Mouse (Mus musculus): ENCODE measurements around the gene Zfp92. TPM values are rescaled to one million over a fixed set of nuclear protein-coding genes. Genes with fewer than 3 reads are reported as not detected.

Gene Zfp92
- polyA plus RNA-seq, 1 experiment from 2014 or later, result 0.30 TPM

DNA sequence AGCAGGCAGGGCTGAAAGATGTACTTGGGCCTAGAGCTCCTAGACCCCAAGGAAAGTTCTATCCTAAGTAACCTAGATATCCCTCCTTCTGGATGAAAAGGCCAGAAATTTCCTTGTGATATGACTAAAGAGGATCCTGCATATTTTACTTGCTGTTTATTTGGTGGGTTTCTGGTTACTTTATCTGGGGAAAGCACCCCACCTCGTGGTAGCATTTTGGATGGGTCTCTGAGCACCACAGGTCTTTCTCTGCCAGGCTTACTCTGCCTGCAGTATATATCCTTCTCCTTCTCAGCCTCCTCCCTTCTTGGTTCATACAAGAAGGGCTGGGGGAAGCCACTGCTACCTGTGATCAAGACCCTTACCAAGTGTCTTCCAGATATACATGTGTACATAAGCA, 1.9 kb downstream of the Zfp92 start:
- Histone ChIP-seq H3K27me3 (ENCODE audit: control insufficient read depth, insufficient read depth, low read length) (no peaks in the 10 kb centered on the region; the same call in 1 of the 2 replicates), H3K4me3 (replicated peaks; ENCODE audit: low read length) (no peak overlapping the region)
- 19% methylated on average over 1 of the region's 1 CpGs for WGBS

DNA sequence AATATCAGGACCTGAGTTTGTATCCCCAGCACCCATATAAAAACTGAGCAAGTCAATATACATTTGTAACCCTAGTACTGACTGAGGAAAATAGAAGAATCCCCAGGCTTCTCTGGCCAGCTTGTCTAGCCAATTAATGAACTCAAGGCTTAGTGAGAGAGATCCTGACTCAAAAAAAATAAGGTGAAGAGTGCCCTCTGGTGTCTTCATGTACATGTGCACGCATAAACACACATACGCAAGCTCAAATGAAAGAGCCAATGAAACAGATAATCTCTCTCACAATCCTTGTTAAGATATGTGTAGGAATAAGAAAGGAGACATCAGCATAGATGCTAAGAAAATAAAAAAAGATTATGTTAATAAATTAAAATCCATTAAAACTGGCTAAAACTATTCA, 19.1 kb downstream of the Zfp92 start:
- H3K9ac ChIP-seq (ENCODE audit: low read length), result no peak overlapping the region
- WGBS, result 85% methylated on average over 2 of the region's 2 CpGs
- no peaks in the 10 kb centered on the region for H3K4me1 ChIP-seq (ENCODE audit: control insufficient read depth, insufficient read depth, low read length)
- no peaks in the 10 kb centered on the region for H3K27me3 ChIP-seq (ENCODE audit: control insufficient read depth, insufficient read depth, low read length)
- no peak overlapping the region for H3K4me2 ChIP-seq (ENCODE audit: low read depth, low read length)
- no peak overlapping the region for H3K4me3 ChIP-seq (replicated peaks; ENCODE audit: low read length)
- no peaks in the 10 kb centered on the region for H3K36me3 ChIP-seq (ENCODE audit: control insufficient read depth, insufficient read depth, low read length)
- H3K27ac ChIP-seq (ENCODE audit: low read length), result no peak overlapping the region
- H3K9me3 ChIP-seq (replicated peaks; ENCODE audit: control insufficient read depth, low read length), result no peaks in the 10 kb centered on the region
- no peak for ATAC-seq (ENCODE audit: insufficient read depth, low FRiP score)

More for the DNA sequence above, 1.9 kb downstream of the Zfp92 start:
- H3K27ac ChIP-seq (ENCODE audit: low read length), result no peak overlapping the region
- H3K9ac ChIP-seq (ENCODE audit: low read length), result no peak overlapping the region
- ATAC-seq (ENCODE audit: insufficient read depth, low FRiP score), result no peak
- H3K4me2 ChIP-seq (ENCODE audit: low read depth, low read length), result no peak overlapping the region
- no peaks in the 10 kb centered on the region; the same call in 1 of the 2 replicates for H3K4me1 ChIP-seq (ENCODE audit: control insufficient read depth, insufficient read depth, low read length)
- no peaks in the 10 kb centered on the region for H3K36me3 ChIP-seq (ENCODE audit: control insufficient read depth, insufficient read depth, low read length)
- no peaks in the 10 kb centered on the region for H3K9me3 ChIP-seq (replicated peaks; ENCODE audit: control insufficient read depth, low read length)

DNA sequence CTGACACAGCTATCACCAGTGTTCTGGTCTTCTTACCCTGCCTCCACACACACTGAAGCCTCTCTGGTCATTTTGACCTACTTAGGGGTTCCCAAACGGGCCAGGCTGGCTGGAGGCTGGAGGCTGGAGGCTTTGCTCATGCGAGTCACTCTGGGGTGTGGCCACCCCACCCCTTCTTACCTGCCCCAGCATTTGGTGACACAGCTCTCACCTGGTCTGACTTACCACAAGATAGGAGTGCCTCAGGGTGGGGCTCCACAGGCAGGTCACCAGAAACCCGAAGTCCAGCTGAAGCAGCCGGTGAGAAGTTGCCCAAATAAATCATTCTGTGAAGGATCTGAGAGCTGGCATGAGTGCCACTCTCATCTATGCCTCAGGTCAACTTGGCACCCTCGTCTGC, 22.0 kb downstream of the Zfp92 start:
- no peak overlapping the region for H3K4me2 ChIP-seq (ENCODE audit: low read depth, low read length)
- H3K4me3 ChIP-seq (replicated peaks; ENCODE audit: low read length), result no peak overlapping the region
- no peak overlapping the region for H3K27ac ChIP-seq (ENCODE audit: low read length)
- H3K4me1 ChIP-seq (ENCODE audit: control insufficient read depth, insufficient read depth, low read length), result no peaks in the 10 kb centered on the region
- no peaks in the 10 kb centered on the region for H3K36me3 ChIP-seq (ENCODE audit: control insufficient read depth, insufficient read depth, low read length)
- no peak overlapping the region for H3K9ac ChIP-seq (ENCODE audit: low read length)
- 49% methylated on average over 5 of the region's 5 CpGs for whole genome bisulfite sequencing
- 0 out of 2 replicates have a peak, but pooled peaks have one; percentile 73 for ATAC-seq (ENCODE audit: insufficient read depth, low FRiP score)
- no peaks in the 10 kb centered on the region for H3K9me3 ChIP-seq (replicated peaks; ENCODE audit: control insufficient read depth, low read length)
- H3K27me3 ChIP-seq (ENCODE audit: control insufficient read depth, insufficient read depth, low read length), result no peaks in the 10 kb centered on the region

DNA sequence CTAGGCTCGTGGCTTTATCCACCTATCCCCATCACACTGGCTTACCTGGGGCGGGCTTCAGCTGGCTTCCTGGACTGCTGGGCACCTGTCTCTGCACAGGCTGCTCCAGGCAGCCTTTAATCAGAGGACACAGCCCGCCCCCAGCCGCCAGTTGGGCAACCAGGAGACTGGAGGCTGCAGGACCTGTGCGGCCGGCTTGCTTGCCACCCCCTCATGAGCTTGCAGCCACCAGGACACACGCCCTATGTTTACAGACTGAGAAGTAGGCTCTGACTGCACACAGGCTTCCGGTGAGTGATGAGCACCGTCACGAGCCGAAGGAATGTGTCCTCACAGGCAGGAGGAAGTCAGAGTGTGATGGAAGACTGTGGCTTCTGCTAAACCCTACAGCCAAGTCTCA, 24.4 kb downstream of the Zfp92 start, which contains the start of gene Trex2:
Trex2 (minus strand) TSS at position 93 of the 400 bp plus-strand sequence.
- Histone ChIP-seq H3K36me3 (ENCODE audit: control insufficient read depth, insufficient read depth, low read length) (no peaks in the 10 kb centered on the region), H3K4me1 (ENCODE audit: control insufficient read depth, insufficient read depth, low read length) (no peaks in the 10 kb centered on the region), H3K4me3 (replicated peaks; ENCODE audit: low read length) (no peak within 1 kb of the TSS), H3K9me3 (replicated peaks; ENCODE audit: control insufficient read depth, low read length) (no peaks in the 10 kb centered on the region), H3K4me2 (ENCODE audit: low read depth, low read length) (no peak within 1 kb of the TSS), H3K9ac (ENCODE audit: low read length) (no peak within 1 kb of the TSS; the same call in 1 of the 2 replicates), H3K27me3 (ENCODE audit: control insufficient read depth, insufficient read depth, low read length) (no peaks in the 10 kb centered on the region), H3K27ac (ENCODE audit: low read length) (no peak within 1 kb of the TSS)
- ATAC-seq (ENCODE audit: insufficient read depth, low FRiP score), result peak; percentile 53; the same call in 1 of the 2 replicates
- WGBS, result 51% methylated on average over 11 of the region's 11 CpGs

DNA sequence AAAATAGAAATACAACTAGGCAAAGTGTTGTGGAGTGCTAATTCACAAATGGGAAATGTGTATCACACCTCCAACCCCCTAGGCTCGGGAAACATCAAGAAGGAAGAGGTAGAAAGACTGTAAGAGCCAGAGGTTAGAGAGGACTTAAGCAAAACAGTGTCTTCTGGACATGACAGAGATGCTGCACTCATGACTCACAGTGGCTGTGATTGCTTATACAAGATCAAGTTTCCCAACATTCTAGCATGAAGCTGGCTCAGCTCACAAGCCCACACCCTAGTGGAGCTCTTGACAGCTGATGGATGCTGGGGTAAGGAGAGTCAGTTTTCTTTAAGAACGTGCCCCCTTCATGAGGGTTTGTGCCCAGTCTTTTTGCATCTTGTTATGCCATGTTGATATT, 30.5 kb downstream of the Zfp92 start:
- 53% methylated on average over 2 of the region's 2 CpGs for WGBS
- H3K9me3 ChIP-seq (replicated peaks; ENCODE audit: control insufficient read depth, low read length), result no peaks in the 10 kb centered on the region
- H3K4me1 ChIP-seq (ENCODE audit: control insufficient read depth, insufficient read depth, low read length), result no peaks in the 10 kb centered on the region
- H3K4me2 ChIP-seq (ENCODE audit: low read depth, low read length), result no peak overlapping the region
- no peaks in the 10 kb centered on the region for H3K27me3 ChIP-seq (ENCODE audit: control insufficient read depth, insufficient read depth, low read length)
- no peak overlapping the region for H3K9ac ChIP-seq (ENCODE audit: low read length)
- H3K27ac ChIP-seq (ENCODE audit: low read length), result no peak overlapping the region
- ATAC-seq (ENCODE audit: insufficient read depth, low FRiP score), result no peak
- no peaks in the 10 kb centered on the region for H3K36me3 ChIP-seq (ENCODE audit: control insufficient read depth, insufficient read depth, low read length)
- H3K4me3 ChIP-seq (replicated peaks; ENCODE audit: low read length), result no peak overlapping the region

DNA sequence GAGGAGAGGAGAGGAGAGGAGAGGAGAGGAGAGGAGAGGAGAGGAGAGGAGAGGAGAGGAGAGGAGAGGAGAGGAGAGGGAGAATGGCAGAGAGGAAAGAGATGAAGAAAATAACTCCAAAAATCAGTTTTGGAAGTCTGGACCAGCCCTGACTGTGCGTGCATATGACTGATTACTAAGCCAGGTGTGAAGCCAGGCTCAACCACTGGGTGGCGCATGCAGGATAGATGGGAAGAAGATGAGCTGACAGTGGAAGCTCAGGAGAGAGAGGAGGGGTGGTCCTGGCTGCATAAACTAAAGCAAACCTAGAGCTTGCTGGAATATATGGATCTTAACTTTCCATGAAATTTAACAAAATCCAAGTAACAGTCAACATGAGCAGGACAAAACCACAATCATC, 41.1 kb downstream of the Zfp92 start:
- no peaks in the 10 kb centered on the region for H3K9me3 ChIP-seq (replicated peaks; ENCODE audit: control insufficient read depth, low read length)
- 20% methylated on average over 2 of the region's 2 CpGs for whole genome bisulfite sequencing

DNA sequence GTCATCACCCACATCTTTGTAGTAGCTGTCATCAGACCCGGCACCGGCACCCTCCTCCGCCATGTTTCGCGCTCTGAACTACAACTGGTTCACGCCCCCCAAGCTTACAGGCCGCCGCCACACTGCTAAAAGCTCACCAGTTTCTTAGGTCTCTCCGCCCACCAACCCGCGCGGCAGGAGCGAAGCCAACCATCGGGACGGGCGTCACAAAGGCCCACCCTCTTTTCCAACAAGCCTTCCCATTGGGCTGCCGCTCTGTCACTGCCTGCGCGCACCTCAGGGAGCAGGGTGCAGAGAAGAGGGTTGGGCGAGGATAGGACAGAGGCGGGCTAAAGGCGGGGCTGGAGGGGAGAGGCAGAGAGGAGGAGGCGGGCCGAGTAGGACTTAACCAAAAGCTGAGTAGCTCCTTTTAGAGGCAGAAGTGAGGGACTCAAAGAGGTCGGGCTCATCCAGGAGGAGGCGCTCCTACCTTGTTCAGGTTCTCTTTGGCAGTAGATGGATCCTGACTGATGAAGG, 48.0 kb downstream of the Zfp92 start, which contains the start of gene Haus7:
Haus7 (minus strand) TSS at position 168 of the 516 bp plus-strand sequence.
- Histone ChIP-seq H3K4me3 (replicated peaks; ENCODE audit: low read length) (peak within 1 kb of the TSS; percentile 59), H3K9ac (ENCODE audit: low read length) (peak within 1 kb of the TSS; percentile 70), H3K4me1 (ENCODE audit: control insufficient read depth, insufficient read depth, low read length) (0 out of 2 replicates have a peak, but pooled peaks cover 5% of the 10 kb centered on the region), H3K9me3 (replicated peaks; ENCODE audit: control insufficient read depth, low read length) (no peaks in the 10 kb centered on the region), H3K4me2 (ENCODE audit: low read depth, low read length) (peak within 1 kb of the TSS; percentile 67), H3K36me3 (ENCODE audit: control insufficient read depth, insufficient read depth, low read length) (no peaks in the 10 kb centered on the region), H3K27ac (ENCODE audit: low read length) (no peak within 1 kb of the TSS), H3K27me3 (ENCODE audit: control insufficient read depth, insufficient read depth, low read length) (no peaks in the 10 kb centered on the region)
- ATAC-seq (ENCODE audit: insufficient read depth, low FRiP score), result peak; percentile 100
- 13% methylated on average over 26 of the region's 26 CpGs for WGBS

More for the DNA sequence above, 41.1 kb downstream of the Zfp92 start:
- Histone ChIP-seq H3K27me3 (ENCODE audit: control insufficient read depth, insufficient read depth, low read length) (no peaks in the 10 kb centered on the region; the same call in 1 of the 2 replicates), H3K36me3 (ENCODE audit: control insufficient read depth, insufficient read depth, low read length) (no peaks in the 10 kb centered on the region), H3K4me3 (replicated peaks; ENCODE audit: low read length) (no peak overlapping the region), H3K9ac (ENCODE audit: low read length) (no peak overlapping the region), H3K4me1 (ENCODE audit: control insufficient read depth, insufficient read depth, low read length) (no peaks in the 10 kb centered on the region), H3K27ac (ENCODE audit: low read length) (no peak overlapping the region), H3K4me2 (ENCODE audit: low read depth, low read length) (no peak overlapping the region)
- no peak for ATAC-seq (ENCODE audit: insufficient read depth, low FRiP score)

DNA sequence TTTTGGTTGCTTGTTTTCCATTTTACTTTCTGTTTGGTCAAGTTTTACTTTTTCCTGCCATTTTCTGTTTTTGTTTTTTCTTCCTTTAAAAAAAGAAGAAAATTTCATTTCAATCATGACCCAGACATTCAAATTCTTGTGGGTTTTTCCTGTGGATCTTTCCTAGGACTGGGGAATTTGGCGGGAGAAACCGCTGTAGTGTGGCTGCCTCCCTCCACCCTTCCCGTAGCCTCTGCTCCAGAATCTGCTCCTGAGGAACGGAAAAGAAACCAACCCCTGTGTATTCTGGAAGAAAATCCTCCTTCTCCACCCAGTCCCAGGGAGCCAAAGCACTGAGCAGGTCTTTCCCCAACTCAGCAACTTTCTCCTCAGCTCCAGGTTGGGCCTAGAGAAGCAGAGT, 49.9 kb downstream of the Zfp92 start:
- H3K4me1 ChIP-seq (ENCODE audit: control insufficient read depth, insufficient read depth, low read length), result 0 out of 2 replicates have a peak, but pooled peaks cover 5% of the 10 kb centered on the region
- H3K9me3 ChIP-seq (replicated peaks; ENCODE audit: control insufficient read depth, low read length), result no peaks in the 10 kb centered on the region
- no peak for ATAC-seq (ENCODE audit: insufficient read depth, low FRiP score)
- WGBS, result 67% methylated on average over 4 of the region's 4 CpGs
- no peaks in the 10 kb centered on the region for H3K27me3 ChIP-seq (ENCODE audit: control insufficient read depth, insufficient read depth, low read length)
- H3K4me2 ChIP-seq (ENCODE audit: low read depth, low read length), result no peak overlapping the region
- no peak overlapping the region for H3K4me3 ChIP-seq (replicated peaks; ENCODE audit: low read length)
- H3K36me3 ChIP-seq (ENCODE audit: control insufficient read depth, insufficient read depth, low read length), result no peaks in the 10 kb centered on the region
- no peak overlapping the region for H3K9ac ChIP-seq (ENCODE audit: low read length)
- no peak overlapping the region for H3K27ac ChIP-seq (ENCODE audit: low read length)

DNA sequence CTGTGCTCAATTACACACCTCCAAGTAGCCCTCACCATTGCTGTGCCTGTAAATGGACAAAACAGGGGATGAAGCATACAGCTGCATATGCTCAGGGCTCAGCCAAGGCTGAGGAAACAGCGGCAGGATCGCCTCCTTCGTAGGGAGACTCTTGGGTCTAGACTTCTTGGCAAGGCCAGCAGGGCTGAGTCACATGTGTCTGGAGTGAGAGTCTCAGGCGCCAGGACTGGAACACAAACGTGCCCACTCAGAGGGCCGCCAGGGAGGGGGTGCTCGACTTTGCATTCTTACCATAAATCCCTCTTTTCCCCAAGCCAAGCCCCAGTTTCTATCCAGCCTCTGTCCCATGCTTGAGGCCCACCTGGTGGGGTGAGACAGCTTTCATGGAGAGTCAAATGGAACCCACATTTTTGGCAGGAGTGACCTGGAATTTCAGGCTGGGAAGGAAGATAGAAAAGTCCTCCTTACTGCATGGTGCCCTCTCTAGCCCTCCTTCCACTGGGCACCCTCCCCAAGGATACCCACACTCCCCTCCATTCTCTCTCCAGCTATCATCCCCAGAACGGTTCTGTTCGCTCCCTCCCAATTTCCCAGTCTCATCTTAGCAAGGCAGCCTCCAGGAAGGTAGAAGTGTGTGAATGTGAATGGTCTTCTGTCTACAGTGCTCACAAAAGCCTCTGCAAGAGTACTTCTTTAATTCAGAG, 54.7 kb downstream of the Zfp92 start:
- no peaks in the 10 kb centered on the region; the same call in 1 of the 2 replicates for H3K4me1 ChIP-seq (ENCODE audit: control insufficient read depth, insufficient read depth, low read length)
- H3K27me3 ChIP-seq (ENCODE audit: control insufficient read depth, insufficient read depth, low read length), result no peaks in the 10 kb centered on the region
- no peak overlapping the region for H3K4me2 ChIP-seq (ENCODE audit: low read depth, low read length)
- WGBS, result 61% methylated on average over 9 of the region's 9 CpGs
- H3K27ac ChIP-seq (ENCODE audit: low read length), result peak overlapping the region; percentile 37
- no peaks in the 10 kb centered on the region for H3K36me3 ChIP-seq (ENCODE audit: control insufficient read depth, insufficient read depth, low read length)
- peak; percentile 68; the same call in 1 of the 2 replicates for ATAC-seq (ENCODE audit: insufficient read depth, low FRiP score)
- H3K4me3 ChIP-seq (replicated peaks; ENCODE audit: low read length), result no peak overlapping the region
- H3K9ac ChIP-seq (ENCODE audit: low read length), result no peak overlapping the region
- H3K9me3 ChIP-seq (replicated peaks; ENCODE audit: control insufficient read depth, low read length), result no peaks in the 10 kb centered on the region
